In genomic region chr11:5294805-5295204, GRCm38 (mm10) we compare ENCODE assay signal across 12 mouse cellular contexts.
"Had no signal": no experiment of that assay in that cellular context is flagged by ENCODE, and none has a peak within 500 bp of the region (broad histone marks: within the 10 kb centered on the region; RNA-seq: fewer than 3 reads in every experiment).

No protein-coding gene starts in this region.

- H3K27me3 ChIP-seq: liver, embryonic 15.5 days; midbrain, embryonic 13.5 days; stomach, embryonic 15.5 days had no signal

- ATAC-seq: lung, postnatal 0 days; midbrain, embryonic 13.5 days had no signal

- H3K36me3 ChIP-seq: limb, embryonic 10.5 days; liver, embryonic 15.5 days; midbrain, embryonic 13.5 days; stomach, embryonic 15.5 days had no signal

- H3K9me3 ChIP-seq: limb, embryonic 10.5 days; liver, embryonic 15.5 days; midbrain, embryonic 13.5 days; stomach, embryonic 15.5 days had no signal

- H3K9ac ChIP-seq: liver, embryonic 15.5 days; midbrain, embryonic 13.5 days; stomach, embryonic 15.5 days had no signal

- H3K27ac ChIP-seq: limb, embryonic 10.5 days; liver, embryonic 15.5 days; midbrain, embryonic 13.5 days; stomach, embryonic 15.5 days had no signal

- H3K4me3 ChIP-seq: limb, embryonic 10.5 days; liver, embryonic 15.5 days; midbrain, embryonic 13.5 days; stomach, embryonic 15.5 days had no signal

- H3K4me2 ChIP-seq: liver, embryonic 11.5 days; liver, embryonic 15.5 days; midbrain, embryonic 13.5 days; stomach, embryonic 15.5 days had no signal

- DNase-seq: lung, adult 2 months; lung, postnatal 36 days; retina, postnatal 1 day; right cerebral cortex, postnatal 4 days; spleen, adult 18-20 months; thymus, adult 2 months had no signal
